Mouse (Mus musculus) liver, adult 2 months (tissue): ENCODE measurements around the gene Sycp2l. TPM values are rescaled to one million over a fixed set of nuclear protein-coding genes. Genes with fewer than 3 reads are reported as not detected.
A peak's percentile ranks its signal among the peaks of the same experiment; 100 is the strongest.

Experiments used
- DNase-seq: peaks from one replicate; pipeline ENCODE4 v3.0.0-alpha.2; 2011; ENCODE audit warnings: low read depth, low spot score; ENCODE audit errors: extremely low read depth
- H3K27ac ChIP-seq: fragments of 200-500 bp; replicated peaks from 2 replicates; pipeline ENCODE4 v1.5.1; 2012; ENCODE audit warnings: low read depth, mild to moderate bottlenecking, control low read depth, inconsistent platforms, low read length; ENCODE audit not compliant: insufficient read depth
- H3K27me3 ChIP-seq: fragments of 200-500 bp; 2 replicates; pipeline ENCODE4 v1.6.1; 2012; ENCODE audit warnings: mild to moderate bottlenecking, moderate library complexity, low read length, inconsistent platforms; ENCODE audit not compliant: control insufficient read depth, insufficient read depth
- H3K36me3 ChIP-seq: fragments of 200-500 bp; 2 replicates; pipeline ENCODE4 v1.6.1; 2012; ENCODE audit warnings: low read length, inconsistent platforms; ENCODE audit not compliant: control insufficient read depth, insufficient read depth
- H3K4me1 ChIP-seq: fragments of 200-500 bp; 2 replicates; pipeline ENCODE4 v1.6.1; 2011; ENCODE audit warnings: low read length; ENCODE audit not compliant: control insufficient read depth, insufficient read depth
- H3K4me3 ChIP-seq: fragments of 200-500 bp; 2 replicates; pipeline ENCODE4 v1.5.1; 2011; ENCODE audit warnings: low read depth, mild to moderate bottlenecking, control low read depth, low read length, moderate library complexity; ENCODE audit not compliant: insufficient read depth
- H3K79me2 ChIP-seq: fragments of 200-500 bp; 2 replicates; pipeline ENCODE4 v1.6.1; 2012; ENCODE audit warnings: inconsistent platforms, mild to moderate bottlenecking, low read length, moderate library complexity; ENCODE audit not compliant: control insufficient read depth, insufficient read depth
- H3K9ac ChIP-seq: fragments of 200-500 bp; 2 replicates; pipeline ENCODE4 v1.6.1; 2012; ENCODE audit warnings: low read depth, mild to moderate bottlenecking, control low read depth, inconsistent platforms, low read length
- CTCF ChIP-seq: fragments of 200-500 bp; IDR thresholded peaks from 2 replicates; pipeline ENCODE4 v1.5.1; 2011; ENCODE audit warnings: low read depth, low read length, control low read depth
- POLR2A ChIP-seq: fragments of 200-500 bp; IDR thresholded peaks from 2 replicates; pipeline ENCODE4 v1.6.1; 2011; ENCODE audit warnings: low read length, control low read depth; ENCODE audit not compliant: insufficient read depth; ENCODE audit errors: extremely low read depth
- WGBS: fragments of 180-500 bp; shearing (Covaris S2); methylation state at CpG from one replicate; pipeline ENCODE4 v1.1.7; 2018; 5-methylcytosine and 5-hydroxymethylcytosine counted together
- polyA plus RNA-seq: library from polyadenylated mRNA; depleted of rRNA; stranded (reverse); fragments of >200 nt; gene quantifications from 2 replicates; pipeline ENCODE4 v1.2.3, GENCODE M21; 2012; rRNA removed
- total RNA-seq: library from RNA; depleted of rRNA; stranded (reverse); fragments of >200 nt; gene quantifications from 2 replicates; pipeline ENCODE4 v1.2.3, GENCODE M21; 2014; rRNA removed

Sycp2l gene
- total RNA-seq (not detected in 2 replicates), polyA plus RNA-seq (not detected in 2 replicates)

GRCm38 (mm10) chr13:41113940-41114339 lies at the start of gene Sycp2l:
Sycp2l (plus strand) TSS chr13:41114307.
- no peak within 1 kb of the TSS for H3K9ac ChIP-seq
- H3K4me1 ChIP-seq = no peaks in the 10 kb centered on the region; the same call in 1 of the 2 replicates
- H3K36me3 ChIP-seq = no peaks in the 10 kb centered on the region
- no peaks in the 10 kb centered on the region for H3K79me2 ChIP-seq
- no peak within 1 kb of the TSS for H3K27ac ChIP-seq
- WGBS = 24% methylated on average over 14 of the region's 14 CpGs
- no peak for DNase-seq
- TF ChIP-seq POLR2A (no peak), CTCF (no peak)
- no peak within 1 kb of the TSS for H3K4me3 ChIP-seq
- H3K27me3 ChIP-seq = no peaks in the 10 kb centered on the region; the same call in 1 of the 2 replicates

GRCm38 (mm10) chr13:41067618-41068017 lies 46.5 kb upstream of the Sycp2l start:
- Histone ChIP-seq H3K27me3 (no peaks in the 10 kb centered on the region), H3K36me3 (no peaks in the 10 kb centered on the region), H3K4me3 (no peak overlapping the region), H3K4me1 (no peaks in the 10 kb centered on the region), H3K79me2 (no peaks in the 10 kb centered on the region), H3K9ac (no peak overlapping the region), H3K27ac (no peak overlapping the region)
- no peak for DNase-seq
- 98% methylated on average over 4 of the region's 4 CpGs for WGBS
- TF ChIP-seq POLR2A (no peak), CTCF (no peak)

GRCm38 (mm10) chr13:41071617-41072016 lies 42.5 kb upstream of the Sycp2l start:
- WGBS = 92% methylated on average over 11 of the region's 11 CpGs

GRCm38 (mm10) chr13:41073819-41074218 lies 40.3 kb upstream of the Sycp2l start:
- Histone ChIP-seq H3K79me2 (no peaks in the 10 kb centered on the region), H3K27ac (no peak overlapping the region), H3K27me3 (peaks cover 3% of the 10 kb centered on the region), H3K9ac (no peak overlapping the region), H3K36me3 (no peaks in the 10 kb centered on the region), H3K4me3 (no peak overlapping the region), H3K4me1 (no peaks in the 10 kb centered on the region)
- 86% methylated on average over 5 of the region's 5 CpGs for WGBS
- TF ChIP-seq CTCF (no peak), POLR2A (no peak)
- peak; percentile 18 for DNase-seq

More at GRCm38 (mm10) chr13:41071617-41072016, 42.5 kb upstream of the Sycp2l start:
- Histone ChIP-seq H3K27ac (no peak overlapping the region), H3K36me3 (no peaks in the 10 kb centered on the region), H3K9ac (no peak overlapping the region), H3K27me3 (no peaks in the 10 kb centered on the region), H3K4me3 (no peak overlapping the region), H3K79me2 (no peaks in the 10 kb centered on the region), H3K4me1 (no peaks in the 10 kb centered on the region)
- no peak for DNase-seq
- TF ChIP-seq POLR2A (no peak), CTCF (no peak)

GRCm38 (mm10) chr13:41077921-41078320 lies 36.2 kb upstream of the Sycp2l start:
- Histone ChIP-seq H3K27ac (no peak overlapping the region), H3K27me3 (peaks cover 6% of the 10 kb centered on the region), H3K79me2 (no peaks in the 10 kb centered on the region), H3K36me3 (no peaks in the 10 kb centered on the region), H3K9ac (no peak overlapping the region), H3K4me3 (no peak overlapping the region), H3K4me1 (no peaks in the 10 kb centered on the region)
- TF ChIP-seq POLR2A (no peak), CTCF (no peak)
- WGBS = 75% methylated on average over 9 of the region's 9 CpGs
- no peak for DNase-seq

- no peak overlapping the region for H3K9ac ChIP-seq
- H3K79me2 ChIP-seq = no peaks in the 10 kb centered on the region
- H3K36me3 ChIP-seq = no peaks in the 10 kb centered on the region
- no peak overlapping the region for H3K27ac ChIP-seq
- WGBS = 18% methylated on average over 24 of the region's 24 CpGs
- H3K27me3 ChIP-seq = peaks cover 6% of the 10 kb centered on the region
- DNase-seq = no peak
- no peaks in the 10 kb centered on the region for H3K4me1 ChIP-seq
- peak overlapping the region; percentile 44; the same call in 1 of the 2 replicates for H3K4me3 ChIP-seq
- no peak for TF ChIP-seq CTCF
- TF ChIP-seq POLR2A = no peak
Measured at GRCm38 (mm10) chr13:41078690-41079420, 35.3 kb upstream of the Sycp2l start.
